Mouse (Mus musculus) gastrocnemius, adult 8-10 months (tissue): ENCODE results near the gene Sdhb. TPM values are rescaled to one million over a fixed set of nuclear protein-coding genes. Genes with fewer than 3 reads are reported as not detected.
A peak's percentile ranks its signal among the peaks of the same experiment; 100 is the strongest.

Experiments used
- DNase-seq, 2 experiments: peaks; one replicate each; pipeline ENCODE4 v3.0.0; 2022; ENCODE audit warnings: low spot score in 2 of 2
- total RNA-seq, 4 experiments: library from RNA; stranded (reverse); gene quantifications; 2 replicates each; pipeline ENCODE4 v1.2.4; 2022

The Sdhb gene
- 100 to 1,000 TPM; 520 to 588 (median 538) TPM for total RNA-seq

- DNase-seq: peak; percentile 93 to 99
These were observed at the start of gene Sdhb for GRCm38 (mm10) chr4:140960781-140961466. Sdhb (plus strand) TSS chr4:140961203.

GRCm38 (mm10) chr4:140911416-140911815, 49.6 kb upstream of the Sdhb start:
- DNase-seq: peak in 1 of 2 experiments; percentile 3

GRCm38 (mm10) chr4:140912271-140912833, 48.7 kb upstream of the Sdhb start:
- peak in 1 of 2 experiments; percentile 29 for DNase-seq

GRCm38 (mm10) chr4:140913565-140913964, 47.4 kb upstream of the Sdhb start:
- peak in 1 of 2 experiments; percentile 1 for DNase-seq

GRCm38 (mm10) chr4:140914731-140915131, 46.3 kb upstream of the Sdhb start:
- peak in 1 of 2 experiments; percentile 6 for DNase-seq

- peak in 1 of 2 experiments; percentile 2 for DNase-seq
These were observed 45.8 kb upstream of the Sdhb start for GRCm38 (mm10) chr4:140915235-140915634.

GRCm38 (mm10) chr4:140916296-140916695, 44.7 kb upstream of the Sdhb start:
- no peak for DNase-seq

- peak in 1 of 2 experiments; percentile 2 for DNase-seq
These were observed 43.6 kb upstream of the Sdhb start for GRCm38 (mm10) chr4:140917451-140917850.

GRCm38 (mm10) chr4:140919974-140920836, 40.8 kb upstream of the Sdhb start:
- DNase-seq: no peak

GRCm38 (mm10) chr4:140922508-140922907, 38.5 kb upstream of the Sdhb start:
- DNase-seq: peak; percentile 76 to 88

GRCm38 (mm10) chr4:140925648-140926047, 35.4 kb upstream of the Sdhb start:
- no peak for DNase-seq

GRCm38 (mm10) chr4:140928349-140928748, 32.7 kb upstream of the Sdhb start:
- peak; percentile 53 to 62 for DNase-seq

GRCm38 (mm10) chr4:140929745-140930144, 31.3 kb upstream of the Sdhb start:
- DNase-seq: no peak

- no peak for DNase-seq
These were observed 30.0 kb upstream of the Sdhb start for GRCm38 (mm10) chr4:140930900-140931470.

- no peak for DNase-seq
These were observed 25.4 kb upstream of the Sdhb start for GRCm38 (mm10) chr4:140935643-140936042.

GRCm38 (mm10) chr4:140944356-140944755, 16.6 kb upstream of the Sdhb start:
- DNase-seq: no peak

- DNase-seq: no peak
These were observed 16.0 kb upstream of the Sdhb start for GRCm38 (mm10) chr4:140944961-140945442.

- no peak for DNase-seq
These were observed 15.4 kb upstream of the Sdhb start for GRCm38 (mm10) chr4:140945571-140945970.

GRCm38 (mm10) chr4:140946048-140946447, 15.0 kb upstream of the Sdhb start:
- DNase-seq: no peak

GRCm38 (mm10) chr4:140946580-140947205, 14.3 kb upstream of the Sdhb start:
- no peak for DNase-seq
